Mouse (Mus musculus) embryonic facial prominence, embryonic 14.5 days (tissue): Measurements from ENCODE around the gene Ephb4. TPM values are rescaled to one million over a fixed set of nuclear protein-coding genes. Genes with fewer than 3 reads are reported as not detected.

Experiments
- ATAC-seq: fragments of 200-750 bp; cut with Nextera tagmentation; 2 replicates; pipeline ENCODE4 v1.8.0; 2017; ENCODE audit warnings: low read depth, moderate number of reproducible peaks, moderate TSS enrichment
- DNase-seq: peaks from one replicate; pipeline ENCODE4 v3.0.0-alpha.2; 2015; ENCODE audit warnings: low spot score
- H3K27ac ChIP-seq: fragments of 300-500 bp; sonication (generic); replicated peaks from 2 replicates; pipeline ENCODE4 v1.5.1; 2014; ENCODE audit warnings: low read depth, mild to moderate bottlenecking, low read length, moderate library complexity
- H3K27me3 ChIP-seq: fragments of 300-500 bp; sonication (generic); replicated peaks from 2 replicates; pipeline ENCODE4 v1.6.1; 2014; ENCODE audit warnings: low read length; ENCODE audit not compliant: control insufficient read depth, insufficient read depth
- H3K36me3 ChIP-seq: fragments of 300-500 bp; sonication (generic); 2 replicates; pipeline ENCODE4 v1.6.1; 2014; ENCODE audit warnings: low read length, mixed read lengths; ENCODE audit not compliant: control insufficient read depth, insufficient read depth
- H3K4me1 ChIP-seq: fragments of 300-500 bp; sonication (generic); 2 replicates; pipeline ENCODE4 v1.6.1; 2014; ENCODE audit warnings: antibody characterized with exemption, low read length; ENCODE audit not compliant: control insufficient read depth, insufficient read depth
- H3K4me2 ChIP-seq: fragments of 300-500 bp; sonication (generic); 2 replicates; pipeline ENCODE4 v1.6.1; 2014; ENCODE audit warnings: low read depth, mild to moderate bottlenecking, low read length, moderate library complexity, mixed read lengths
- H3K4me3 ChIP-seq: fragments of 300-500 bp; sonication (generic); 2 replicates; pipeline ENCODE4 v1.5.1; 2014; ENCODE audit warnings: low read depth, mild to moderate bottlenecking, low read length
- H3K9ac ChIP-seq: fragments of 300-500 bp; sonication (generic); 2 replicates; pipeline ENCODE4 v1.6.1; 2014; ENCODE audit warnings: low read depth, mild to moderate bottlenecking, low read length, moderate library complexity, mixed read lengths
- H3K9me3 ChIP-seq: fragments of 300-500 bp; sonication (generic); 2 replicates; pipeline ENCODE4 v1.6.1; 2016; ENCODE audit warnings: low read length; ENCODE audit not compliant: control insufficient read depth
- WGBS: fragments of 180-500 bp; shearing (Covaris S2); extraction: QIAGEN DNeasy Blood & Tissue Kit; methylation state at CpG from one replicate; pipeline ENCODE4 v1.1.7; 2014; 5-methylcytosine and 5-hydroxymethylcytosine counted together
- polyA plus RNA-seq: library from polyadenylated mRNA; unstranded; fragments of >200 nt; fragmentation: Nextera tagmentation; extraction: Ambion mirVana; gene quantifications from 2 replicates; pipeline ENCODE4 v1.2.1, GENCODE M21; 2014

Ephb4 gene
- polyA plus RNA-seq, 1 experiment from 2014 or later = 57.7 TPM

DNA sequence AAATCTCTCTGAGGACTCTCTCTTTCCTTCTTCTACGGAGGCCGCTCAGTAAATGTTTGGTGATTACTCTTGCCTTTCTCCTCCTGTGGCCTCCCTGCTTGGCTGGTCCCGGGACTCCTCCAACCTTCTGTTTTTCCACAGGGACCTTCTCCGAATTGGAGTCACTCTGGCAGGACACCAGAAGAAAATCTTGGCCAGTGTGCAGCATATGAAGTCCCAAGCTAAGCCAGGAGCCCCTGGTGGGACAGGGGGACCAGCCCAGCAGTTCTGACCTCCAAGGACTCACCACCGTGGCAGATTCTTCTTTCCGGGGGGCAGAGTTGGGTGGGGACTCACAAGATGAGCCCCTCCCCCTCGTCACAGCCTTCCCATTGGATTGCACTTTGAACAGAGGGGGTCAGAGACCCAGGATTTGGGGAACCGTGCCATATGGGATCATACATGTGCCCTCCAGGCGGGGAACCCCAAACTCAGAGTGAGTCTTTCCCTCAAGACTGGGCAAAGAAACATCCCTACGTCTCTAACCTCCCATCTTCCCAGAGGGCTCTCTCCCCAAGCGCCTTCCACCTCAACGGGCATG is 23.6 kb downstream of the Ephb4 start:
- ATAC-seq = no peak
- H3K4me3 ChIP-seq = no peak overlapping the region
- WGBS = 82% methylated on average over 12 of the region's 12 CpGs
- H3K27me3 ChIP-seq = no peaks in the 10 kb centered on the region
- H3K9me3 ChIP-seq = no peaks in the 10 kb centered on the region
- peaks cover 75% of the 10 kb centered on the region for H3K36me3 ChIP-seq
- no peak overlapping the region for H3K9ac ChIP-seq
- H3K27ac ChIP-seq = no peak overlapping the region
- no peak for DNase-seq
- no peaks in the 10 kb centered on the region for H3K4me1 ChIP-seq
- no peak overlapping the region for H3K4me2 ChIP-seq

DNA sequence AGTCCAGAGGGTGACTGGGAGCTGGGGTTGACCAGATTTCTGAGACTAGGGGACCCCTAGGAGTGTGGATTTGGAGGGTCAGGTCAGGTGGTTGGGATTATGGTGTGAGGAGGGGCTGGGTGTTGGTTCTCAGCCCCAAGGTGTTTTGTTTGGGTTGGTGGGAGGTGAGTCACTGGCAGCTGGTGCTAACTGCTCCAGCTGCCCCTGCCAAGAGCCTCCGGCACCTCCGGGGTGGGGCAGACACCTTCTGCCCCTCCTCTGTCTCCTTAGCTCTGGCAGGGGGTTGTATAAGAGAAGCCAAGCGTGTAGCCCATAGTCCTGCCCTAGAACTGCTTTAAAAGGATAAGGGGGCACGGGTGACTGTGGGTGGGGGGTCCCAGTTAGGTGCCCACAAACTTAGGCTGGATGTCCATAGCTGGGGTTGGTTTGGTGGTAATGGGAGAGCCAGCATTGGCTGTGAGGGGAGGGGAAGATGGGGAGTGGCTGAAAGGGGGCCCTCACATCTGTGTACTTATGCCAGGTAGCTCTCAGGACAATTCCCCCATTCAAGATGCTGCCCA is 24.7 kb downstream of the Ephb4 start:
- ATAC-seq (no peak), DNase-seq (peak; percentile 25)
- Histone ChIP-seq H3K36me3 (peaks cover 63% of the 10 kb centered on the region), H3K4me3 (no peak overlapping the region), H3K4me1 (no peaks in the 10 kb centered on the region), H3K27ac (no peak overlapping the region), H3K9ac (no peak overlapping the region), H3K27me3 (no peaks in the 10 kb centered on the region), H3K4me2 (no peak overlapping the region), H3K9me3 (no peaks in the 10 kb centered on the region)
- 81% methylated on average over 4 of the region's 4 CpGs for WGBS

DNA sequence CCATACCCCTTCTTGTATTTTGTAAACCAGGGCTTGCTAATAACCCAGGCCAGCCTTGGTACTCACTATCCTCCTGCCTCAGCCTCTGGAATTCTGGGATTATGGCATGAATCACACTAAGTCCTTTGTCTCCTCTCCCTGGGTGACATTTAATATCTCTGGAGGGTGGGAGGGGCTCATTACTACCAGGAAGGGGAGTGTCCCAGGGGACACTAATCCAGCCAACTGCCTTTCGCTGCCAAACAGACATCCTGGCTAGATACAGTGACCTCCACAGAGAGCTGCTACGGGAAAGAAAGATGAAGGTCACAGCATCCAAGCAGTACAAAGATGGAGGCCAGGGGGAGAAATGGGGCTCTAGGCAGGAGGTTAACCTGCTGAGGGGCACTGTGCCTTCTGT is 25.7 kb downstream of the Ephb4 start:
- Histone ChIP-seq H3K36me3 (peaks cover 53% of the 10 kb centered on the region), H3K27me3 (no peaks in the 10 kb centered on the region), H3K4me3 (no peak overlapping the region), H3K4me1 (no peaks in the 10 kb centered on the region), H3K27ac (peak overlapping the region; percentile 55), H3K4me2 (no peak overlapping the region), H3K9ac (no peak overlapping the region), H3K9me3 (no peaks in the 10 kb centered on the region)
- peak; percentile 53 for DNase-seq
- 34% methylated on average over 2 of the region's 2 CpGs for WGBS
- ATAC-seq = 0 out of 2 replicates have a peak, but pooled peaks have one; percentile 5

DNA sequence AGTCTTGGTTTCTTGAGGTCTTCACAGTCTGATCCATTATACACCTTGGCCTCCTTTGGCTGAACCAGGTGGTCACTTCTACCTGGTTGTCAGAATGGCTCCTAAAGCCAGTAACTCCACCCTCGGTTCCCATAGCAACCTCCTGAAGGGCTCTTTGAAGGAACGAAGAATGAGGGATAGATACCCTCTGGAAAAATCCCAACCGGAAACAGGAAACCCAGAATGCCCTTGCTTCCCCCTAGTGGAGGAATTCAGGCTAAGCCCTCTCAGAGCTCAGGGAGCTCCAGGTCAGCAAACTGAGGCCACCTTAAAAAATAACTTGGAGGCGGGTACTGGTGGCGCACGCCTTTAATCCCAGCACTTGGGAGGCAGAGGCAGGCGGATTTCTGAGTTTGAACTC is 26.3 kb downstream of the Ephb4 start:
- Histone ChIP-seq H3K4me1 (no peaks in the 10 kb centered on the region), H3K27me3 (no peaks in the 10 kb centered on the region), H3K36me3 (peaks cover 47% of the 10 kb centered on the region), H3K4me2 (no peak overlapping the region), H3K4me3 (no peak overlapping the region), H3K9ac (no peak overlapping the region), H3K9me3 (no peaks in the 10 kb centered on the region), H3K27ac (no peak overlapping the region)
- 32% methylated on average over 7 of the region's 7 CpGs for WGBS
- ATAC-seq = no peak
- DNase-seq = peak; percentile 48

DNA sequence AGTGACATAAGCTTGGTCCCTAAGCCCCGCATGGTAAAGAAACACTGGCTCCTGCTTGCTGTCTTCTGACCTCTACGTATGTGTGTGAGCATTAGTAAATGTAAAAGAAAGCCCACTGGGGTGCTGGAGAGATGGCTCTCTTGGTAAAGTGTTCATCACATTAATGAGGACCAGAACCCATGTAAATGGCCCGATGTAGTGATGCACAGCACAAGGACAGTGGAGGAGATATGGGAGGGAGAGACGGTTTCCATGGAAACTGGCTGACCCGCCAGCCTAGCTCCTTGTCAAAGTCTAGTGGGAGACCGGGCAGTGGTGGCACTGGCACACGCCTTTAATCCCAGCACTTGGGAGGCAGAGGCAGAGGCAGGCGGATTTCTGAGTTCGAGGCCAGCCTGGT is 26.8 kb downstream of the Ephb4 start:
- ATAC-seq = 0 out of 2 replicates have a peak, but pooled peaks have one; percentile 10
- DNase-seq = no peak
- no peak overlapping the region for H3K27ac ChIP-seq

DNA sequence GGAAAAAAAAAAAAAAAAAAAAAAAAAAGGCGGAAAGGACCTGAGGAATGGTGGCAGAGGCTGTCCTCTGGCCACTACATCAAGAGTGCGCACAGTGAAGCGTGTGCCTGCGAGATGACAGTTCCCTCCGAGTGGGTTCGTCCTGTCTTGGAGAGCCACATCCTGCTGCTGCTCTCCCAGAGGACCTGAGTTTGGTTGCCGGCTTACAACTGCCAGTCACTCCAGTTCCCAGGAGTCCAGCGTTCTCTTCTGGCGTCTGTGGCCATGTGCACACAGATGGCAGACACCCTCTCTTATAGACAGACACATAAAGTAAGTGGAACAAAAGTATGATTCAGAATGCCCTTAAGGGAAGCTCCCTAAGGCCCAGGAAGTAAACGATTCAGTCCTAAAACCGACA is 27.3 kb downstream of the Ephb4 start:
- H3K9me3 ChIP-seq = no peaks in the 10 kb centered on the region
- H3K4me3 ChIP-seq = peak overlapping the region; percentile 14; the same call in 1 of the 2 replicates
- H3K4me2 ChIP-seq = peak overlapping the region; percentile 48
- H3K27ac ChIP-seq = no peak overlapping the region
- no peaks in the 10 kb centered on the region for H3K27me3 ChIP-seq
- ATAC-seq = peak; percentile 6; the same call in 1 of the 2 replicates
- H3K9ac ChIP-seq = peak overlapping the region; percentile 25; the same call in 1 of the 2 replicates
- DNase-seq = peak; percentile 53
- H3K36me3 ChIP-seq = peaks cover 38% of the 10 kb centered on the region
- H3K4me1 ChIP-seq = no peaks in the 10 kb centered on the region
- 25% methylated on average over 11 of the region's 11 CpGs for WGBS

More for the DNA sequence above, 26.8 kb downstream of the Ephb4 start:
- 54% methylated on average over 9 of the region's 9 CpGs for WGBS
- H3K9ac ChIP-seq = no peak overlapping the region
- H3K36me3 ChIP-seq = peaks cover 42% of the 10 kb centered on the region
- H3K27me3 ChIP-seq = no peaks in the 10 kb centered on the region
- H3K4me3 ChIP-seq = no peak overlapping the region
- H3K4me1 ChIP-seq = no peaks in the 10 kb centered on the region
- no peaks in the 10 kb centered on the region for H3K9me3 ChIP-seq
- H3K4me2 ChIP-seq = peak overlapping the region; percentile 48

DNA sequence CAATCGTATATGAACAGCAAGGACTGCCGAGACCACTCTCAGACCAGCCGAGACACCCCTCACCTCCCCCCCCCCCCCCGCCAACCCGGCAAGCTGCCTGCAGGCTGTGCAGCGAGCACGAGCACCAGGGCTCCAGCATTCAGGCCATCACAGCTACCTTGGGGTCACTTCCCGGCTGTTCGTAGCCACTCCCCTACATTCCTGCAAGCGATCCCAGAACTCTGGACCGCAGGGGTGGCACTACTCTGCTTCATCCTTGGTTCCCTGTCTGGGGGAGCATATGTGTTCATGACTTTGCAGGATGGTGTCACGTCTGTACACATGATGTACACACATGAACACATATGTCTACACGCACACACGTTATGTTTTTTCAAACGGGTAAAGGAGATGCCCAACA is 27.7 kb downstream of the Ephb4 start:
- WGBS = 29% methylated on average over 8 of the region's 15 CpGs
- Histone ChIP-seq H3K36me3 (peaks cover 33% of the 10 kb centered on the region), H3K27ac (no peak overlapping the region), H3K27me3 (no peaks in the 10 kb centered on the region), H3K9ac (0 out of 2 replicates have a peak overlapping the region, but pooled peaks have one; percentile 25), H3K9me3 (no peaks in the 10 kb centered on the region), H3K4me2 (peak overlapping the region; percentile 48), H3K4me1 (no peaks in the 10 kb centered on the region), H3K4me3 (no peak overlapping the region)
- peak; percentile 40 for DNase-seq
- peak; percentile 12; the same call in 1 of the 2 replicates for ATAC-seq

DNA sequence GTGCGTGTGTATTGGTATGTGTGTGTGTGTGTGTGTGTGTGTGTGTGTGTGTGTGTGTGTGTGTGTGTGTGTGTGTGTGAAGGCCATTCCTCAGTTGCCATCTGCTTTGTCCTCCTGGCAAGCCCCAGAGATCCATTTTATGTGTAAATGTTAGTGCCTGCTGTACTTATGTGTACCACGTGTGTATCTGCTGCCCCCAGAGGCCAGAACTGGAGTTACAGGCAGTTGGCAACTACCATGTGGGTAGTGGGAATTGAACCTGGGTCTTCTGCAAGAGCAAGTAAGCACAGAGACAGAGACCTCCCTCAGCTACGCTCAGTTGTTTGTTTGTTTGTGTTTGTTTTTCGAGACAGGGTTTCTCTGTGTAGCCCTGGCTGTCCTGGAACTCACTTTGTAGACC is 31.2 kb downstream of the Ephb4 start:
- ATAC-seq (no peak), DNase-seq (peak; percentile 56)
- Histone ChIP-seq H3K36me3 (no peaks in the 10 kb centered on the region), H3K9ac (no peak overlapping the region), H3K27ac (no peak overlapping the region), H3K27me3 (no peaks in the 10 kb centered on the region), H3K4me2 (no peak overlapping the region), H3K4me1 (no peaks in the 10 kb centered on the region), H3K4me3 (no peak overlapping the region), H3K9me3 (no peaks in the 10 kb centered on the region)
- 51% methylated on average over 4 of the region's 4 CpGs for WGBS

DNA sequence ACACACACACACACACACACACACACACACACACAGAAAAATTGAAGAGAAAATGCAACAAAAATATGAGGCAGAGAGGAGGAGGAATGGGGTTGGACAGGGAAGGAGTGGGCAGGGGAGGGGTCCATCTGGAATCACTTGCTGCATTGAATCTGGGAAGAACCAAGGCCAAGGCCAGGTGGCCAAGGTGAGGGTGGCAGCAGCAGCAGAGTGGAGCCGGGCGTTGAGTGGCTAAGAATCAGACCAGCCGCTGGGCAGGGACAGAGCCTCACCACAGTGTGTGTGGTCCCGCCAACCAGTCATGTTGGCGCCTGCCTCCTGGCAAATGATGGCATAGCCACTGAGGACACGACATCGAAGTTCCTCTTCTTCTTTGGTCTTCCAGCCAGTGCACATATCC is 33.5 kb downstream of the Ephb4 start:
- H3K4me1 ChIP-seq = no peaks in the 10 kb centered on the region

More for the DNA sequence above, 33.5 kb downstream of the Ephb4 start:
- no peaks in the 10 kb centered on the region for H3K9me3 ChIP-seq
- no peak overlapping the region for H3K4me2 ChIP-seq
- DNase-seq (no peak), ATAC-seq (no peak)
- WGBS = 70% methylated on average over 7 of the region's 7 CpGs
- no peaks in the 10 kb centered on the region for H3K27me3 ChIP-seq
- no peak overlapping the region for H3K27ac ChIP-seq
- no peak overlapping the region for H3K9ac ChIP-seq
- H3K36me3 ChIP-seq = no peaks in the 10 kb centered on the region
- H3K4me3 ChIP-seq = no peak overlapping the region
